Mouse (Mus musculus) heart, postnatal 0 days (tissue): ENCODE data around the gene Cdkl3. TPM values are rescaled to one million over a fixed set of nuclear protein-coding genes. Genes with fewer than 3 reads are reported as not detected.
A peak's percentile ranks its signal among the peaks of the same experiment; 100 is the strongest.

ENCODE experiments used
- ATAC-seq: fragments of 200-750 bp; cut with Nextera tagmentation; 2 replicates; pipeline ENCODE4 v1.8.0; 2017; ENCODE audit warnings: low read depth, moderate number of reproducible peaks, moderate library complexity; ENCODE audit not compliant: insufficient read depth
- DNase-seq: peaks from one replicate; pipeline ENCODE4 v3.0.0-alpha.2; 2016; ENCODE audit warnings: low spot score
- H3K27ac ChIP-seq: fragments of 300-500 bp; sonication (generic); 2 replicates; pipeline ENCODE4 v1.5.1; 2014; ENCODE audit warnings: low read depth, mild to moderate bottlenecking
- H3K27me3 ChIP-seq: fragments of 300-500 bp; sonication (generic); 2 replicates; pipeline ENCODE4 v1.6.1; 2014; ENCODE audit warnings: low read length, mixed read lengths; ENCODE audit not compliant: control insufficient read depth, insufficient read depth
- H3K36me3 ChIP-seq: fragments of 300-500 bp; sonication (generic); replicated peaks from 2 replicates; pipeline ENCODE4 v1.6.1; 2014; ENCODE audit warnings: low read length, mixed read lengths; ENCODE audit not compliant: control insufficient read depth, insufficient read depth
- H3K4me1 ChIP-seq: fragments of 300-500 bp; sonication (generic); 2 replicates; pipeline ENCODE4 v1.6.1; 2014; ENCODE audit warnings: antibody characterized with exemption; ENCODE audit not compliant: control insufficient read depth, insufficient read depth
- H3K4me2 ChIP-seq: fragments of 300-500 bp; sonication (generic); 2 replicates; pipeline ENCODE4 v1.6.1; 2014; ENCODE audit warnings: low read depth, mild to moderate bottlenecking, low read length, moderate library complexity
- H3K4me3 ChIP-seq: fragments of 300-500 bp; sonication (generic); 2 replicates; pipeline ENCODE4 v1.5.1; 2014; ENCODE audit warnings: low read depth, low read length
- H3K9ac ChIP-seq: fragments of 300-500 bp; sonication (generic); replicated peaks from 2 replicates; pipeline ENCODE4 v1.6.1; 2014; ENCODE audit warnings: low read depth, low read length, mixed read lengths
- H3K9me3 ChIP-seq: fragments of 300-500 bp; sonication (generic); replicated peaks from 2 replicates; pipeline ENCODE4 v1.6.1; 2016; ENCODE audit warnings: low read length; ENCODE audit not compliant: control insufficient read depth
- CTCF ChIP-seq: IDR thresholded peaks from 2 replicates; pipeline ENCODE4 v1.5.1; 2016; ENCODE audit warnings: antibody characterized with exemption, control low read depth, low read depth
- EP300 ChIP-seq: IDR thresholded peaks from 2 replicates; pipeline ENCODE4 v1.6.1; 2016; ENCODE audit warnings: antibody characterized with exemption, low read depth
- WGBS: fragments of 180-500 bp; shearing (Covaris S2); extraction: QIAGEN DNeasy Blood & Tissue Kit; methylation state at CpG from one replicate; pipeline ENCODE4 v1.1.7; 2014; 5-methylcytosine and 5-hydroxymethylcytosine counted together
- polyA plus RNA-seq: library from polyadenylated mRNA; unstranded; fragments of >200 nt; fragmentation: Nextera tagmentation; extraction: Ambion mirVana; gene quantifications from 2 replicates; pipeline ENCODE4 v1.2.1, GENCODE M21; 2015
- total RNA-seq: library from RNA; depleted of rRNA; stranded (reverse); fragments of >200 nt; gene quantifications from 2 replicates; pipeline ENCODE4 v1.2.3, GENCODE M21; 2014; ENCODE audit warnings: low replicate concordance

Cdkl3 gene
- total and polyA plus RNA-seq, 2 experiments from 2014 or later = 2.3 to 13.1 TPM

DNA sequence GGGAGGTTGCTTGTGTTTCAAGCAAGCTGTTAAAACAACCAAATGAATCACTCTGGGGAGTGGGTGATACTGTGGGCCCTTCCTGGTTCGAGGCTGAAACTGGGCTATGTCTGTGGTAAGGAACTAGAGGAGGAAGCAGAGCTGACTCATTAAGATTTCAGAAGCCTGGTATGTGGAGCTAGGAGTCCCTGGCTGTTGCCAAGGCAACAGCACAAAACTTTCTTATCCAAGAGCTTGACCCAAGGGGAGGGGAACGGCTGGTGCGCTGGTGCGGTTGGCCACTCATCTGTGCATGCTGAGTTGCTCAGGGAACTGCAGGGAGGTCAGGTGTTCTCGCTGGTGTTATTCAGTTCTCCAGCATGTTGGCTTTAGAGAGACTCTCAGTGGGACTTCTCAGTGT is 76.0 kb downstream of the Cdkl3 start:
- no peak overlapping the region for H3K9ac ChIP-seq
- no peaks in the 10 kb centered on the region for H3K27me3 ChIP-seq
- no peak overlapping the region for H3K4me2 ChIP-seq
- no peaks in the 10 kb centered on the region for H3K9me3 ChIP-seq
- peak; percentile 73 for DNase-seq
- H3K36me3 ChIP-seq = no peaks in the 10 kb centered on the region
- H3K4me3 ChIP-seq = no peak overlapping the region
- H3K4me1 ChIP-seq = 0 out of 2 replicates have a peak, but pooled peaks cover 7% of the 10 kb centered on the region
- H3K27ac ChIP-seq = no peak overlapping the region
- WGBS = 34% methylated on average over 5 of the region's 5 CpGs
- ATAC-seq = peak; percentile 55
- TF ChIP-seq CTCF (no peak), EP300 (no peak)

DNA sequence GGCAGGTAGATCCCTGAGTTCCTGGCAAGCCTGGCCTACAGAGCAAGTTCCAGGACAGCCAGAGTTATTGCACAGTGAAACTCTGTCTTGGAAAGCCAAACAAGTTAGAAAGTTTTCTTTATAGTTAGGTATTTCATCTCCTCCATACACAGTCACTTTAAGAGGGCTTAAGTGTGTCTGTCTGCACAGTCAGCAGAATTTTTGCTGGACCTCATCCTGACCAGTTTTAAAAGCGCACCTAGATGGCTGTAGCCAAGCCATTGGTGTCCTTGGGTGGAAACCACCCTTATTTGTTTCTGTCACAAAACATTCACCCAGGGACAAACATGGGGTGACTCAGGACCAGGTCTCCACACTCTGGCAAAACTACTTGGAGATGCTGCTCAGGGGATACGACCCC is 76.6 kb downstream of the Cdkl3 start:
- TF ChIP-seq CTCF (no peak), EP300 (no peak)
- Histone ChIP-seq H3K36me3 (no peaks in the 10 kb centered on the region), H3K9ac (no peak overlapping the region), H3K27me3 (no peaks in the 10 kb centered on the region), H3K27ac (no peak overlapping the region), H3K9me3 (no peaks in the 10 kb centered on the region), H3K4me3 (no peak overlapping the region), H3K4me1 (0 out of 2 replicates have a peak, but pooled peaks cover 7% of the 10 kb centered on the region), H3K4me2 (no peak overlapping the region)
- no peak for DNase-seq
- WGBS = 89% methylated on average over 2 of the region's 2 CpGs
- no peak for ATAC-seq

DNA sequence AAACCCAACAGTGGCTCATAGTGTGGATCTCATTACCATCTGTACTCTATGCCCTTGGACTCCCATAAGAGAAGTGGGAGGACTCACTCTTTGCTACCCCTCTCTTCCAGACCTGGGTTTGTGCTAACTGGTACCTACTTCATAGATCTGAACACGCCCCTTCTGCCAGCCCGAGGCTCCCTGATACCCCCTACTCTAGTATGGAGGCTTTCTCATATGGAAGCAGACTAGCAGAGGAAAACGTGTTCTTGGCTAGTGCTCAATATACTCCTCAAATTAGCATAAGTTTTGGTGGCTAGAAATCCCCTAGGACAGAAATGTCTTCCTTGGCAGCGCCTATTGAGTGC is 81.8 kb downstream of the Cdkl3 start:
- Histone ChIP-seq H3K27me3 (no peaks in the 10 kb centered on the region), H3K9me3 (no peaks in the 10 kb centered on the region), H3K4me2 (peak overlapping the region; percentile 28), H3K36me3 (no peaks in the 10 kb centered on the region), H3K4me1 (peaks cover 8% of the 10 kb centered on the region; the same call in 1 of the 2 replicates), H3K27ac (peak overlapping the region; percentile 78), H3K4me3 (no peak overlapping the region), H3K9ac (no peak overlapping the region)
- ATAC-seq (no peak), DNase-seq (no peak)
- 55% methylated on average over 4 of the region's 4 CpGs for WGBS
- TF ChIP-seq EP300 (no peak), CTCF (no peak)

DNA sequence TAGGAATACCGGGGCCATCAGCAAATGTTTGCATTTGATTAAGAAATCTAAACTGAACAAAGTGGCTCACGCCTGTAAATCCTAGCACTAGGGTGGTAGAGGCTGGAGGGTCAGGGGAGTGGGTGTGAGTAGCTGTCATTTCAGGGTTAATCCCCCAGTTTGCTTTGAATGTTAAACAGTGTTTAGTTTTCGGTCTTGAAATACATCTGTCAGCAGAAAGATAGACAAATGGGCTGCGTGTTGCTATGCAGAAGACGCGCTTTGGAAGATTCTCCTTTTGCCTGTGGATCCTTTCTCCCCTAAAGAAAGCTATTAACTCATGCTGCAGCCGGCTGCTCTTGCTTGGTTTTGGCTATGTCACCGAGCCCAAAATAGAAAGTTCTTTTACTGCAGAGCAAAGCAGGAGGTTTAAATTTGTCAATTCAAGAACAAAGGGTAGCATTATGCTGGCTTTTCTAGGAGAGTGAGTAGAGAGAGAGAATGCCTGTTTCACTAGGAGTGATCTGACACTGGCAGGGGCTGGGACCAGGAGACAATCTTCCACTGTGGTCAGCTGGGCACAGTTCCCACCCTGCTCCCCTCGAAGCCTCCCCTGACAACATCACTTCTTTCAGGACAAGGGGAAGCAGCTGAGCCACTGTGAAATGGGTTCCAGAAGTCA is 82.3 kb downstream of the Cdkl3 start:
- TF ChIP-seq EP300 = no peak
- no peak for TF ChIP-seq CTCF
- Histone ChIP-seq H3K27ac (peak overlapping the region; percentile 78), H3K9me3 (no peaks in the 10 kb centered on the region), H3K4me3 (no peak overlapping the region), H3K9ac (peak overlapping the region; percentile 17; the same call in 1 of the 2 replicates), H3K36me3 (no peaks in the 10 kb centered on the region), H3K27me3 (no peaks in the 10 kb centered on the region), H3K4me2 (peak overlapping the region; percentile 28), H3K4me1 (peaks cover 8% of the 10 kb centered on the region; the same call in 1 of the 2 replicates)
- WGBS = 27% methylated on average over 9 of the region's 9 CpGs
- ATAC-seq = peak; percentile 39; the same call in 1 of the 2 replicates
- DNase-seq = peak; percentile 61

DNA sequence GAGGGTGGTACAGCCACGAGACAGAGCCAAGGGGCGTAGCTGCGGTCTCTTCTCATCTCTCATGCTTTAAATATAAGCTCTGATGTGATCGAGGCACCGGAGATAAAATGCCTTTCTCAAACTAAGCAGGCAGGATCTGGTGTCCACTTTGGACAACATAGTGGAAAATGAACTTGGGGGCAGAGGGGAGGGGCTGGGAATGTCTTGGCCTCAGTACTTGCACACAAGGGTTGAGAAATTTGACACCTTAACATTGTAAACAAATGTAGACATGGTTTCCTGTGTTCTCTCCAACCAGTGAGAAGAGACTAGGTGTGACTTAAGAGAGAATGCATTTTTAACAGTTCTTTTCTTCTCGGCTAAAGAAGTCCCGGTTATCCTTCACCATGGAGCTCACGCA is 85.3 kb downstream of the Cdkl3 start:
- Histone ChIP-seq H3K4me2 (peak overlapping the region; percentile 28; the same call in 1 of the 2 replicates), H3K9ac (peak overlapping the region; percentile 34), H3K27ac (peak overlapping the region; percentile 70), H3K4me3 (no peak overlapping the region), H3K4me1 (peaks cover 8% of the 10 kb centered on the region; the same call in 1 of the 2 replicates), H3K9me3 (no peaks in the 10 kb centered on the region), H3K27me3 (no peaks in the 10 kb centered on the region), H3K36me3 (no peaks in the 10 kb centered on the region)
- peak; percentile 46 for DNase-seq
- ATAC-seq = no peak; the same call in 1 of the 2 replicates
- WGBS = 36% methylated on average over 8 of the region's 8 CpGs
- TF ChIP-seq CTCF (no peak), EP300 (no peak)

DNA sequence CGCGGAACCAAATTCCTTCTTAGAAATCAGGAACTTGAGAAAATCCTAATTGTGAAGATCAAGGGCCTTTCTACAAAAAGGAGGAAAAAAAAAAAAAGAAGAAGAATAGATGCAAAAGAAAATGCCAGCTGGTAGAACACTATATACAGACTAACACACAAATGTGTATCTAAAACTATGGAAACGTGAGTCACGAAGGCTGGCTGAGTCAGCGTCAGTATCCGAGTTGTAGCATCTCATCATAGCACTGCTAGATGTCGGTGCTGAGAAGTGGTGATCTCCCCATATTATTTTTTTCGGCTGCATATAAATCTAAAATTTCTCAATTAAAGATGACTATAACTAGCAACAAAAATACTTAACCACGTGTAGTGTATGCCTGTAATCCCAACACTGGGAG is 87.2 kb downstream of the Cdkl3 start:
- no peak overlapping the region for H3K4me2 ChIP-seq
- TF ChIP-seq EP300 (no peak), CTCF (no peak)
- peaks cover 3% of the 10 kb centered on the region; the same call in 1 of the 2 replicates for H3K4me1 ChIP-seq
- WGBS = 87% methylated on average over 9 of the region's 9 CpGs
- no peaks in the 10 kb centered on the region for H3K36me3 ChIP-seq
- H3K9ac ChIP-seq = no peak overlapping the region
- no peak for DNase-seq
- H3K4me3 ChIP-seq = no peak overlapping the region
- H3K9me3 ChIP-seq = no peaks in the 10 kb centered on the region
- H3K27ac ChIP-seq = no peak overlapping the region
- no peak for ATAC-seq
- H3K27me3 ChIP-seq = no peaks in the 10 kb centered on the region
